Mouse (Mus musculus): ENCODE results near the gene Zfhx3.

DNA sequence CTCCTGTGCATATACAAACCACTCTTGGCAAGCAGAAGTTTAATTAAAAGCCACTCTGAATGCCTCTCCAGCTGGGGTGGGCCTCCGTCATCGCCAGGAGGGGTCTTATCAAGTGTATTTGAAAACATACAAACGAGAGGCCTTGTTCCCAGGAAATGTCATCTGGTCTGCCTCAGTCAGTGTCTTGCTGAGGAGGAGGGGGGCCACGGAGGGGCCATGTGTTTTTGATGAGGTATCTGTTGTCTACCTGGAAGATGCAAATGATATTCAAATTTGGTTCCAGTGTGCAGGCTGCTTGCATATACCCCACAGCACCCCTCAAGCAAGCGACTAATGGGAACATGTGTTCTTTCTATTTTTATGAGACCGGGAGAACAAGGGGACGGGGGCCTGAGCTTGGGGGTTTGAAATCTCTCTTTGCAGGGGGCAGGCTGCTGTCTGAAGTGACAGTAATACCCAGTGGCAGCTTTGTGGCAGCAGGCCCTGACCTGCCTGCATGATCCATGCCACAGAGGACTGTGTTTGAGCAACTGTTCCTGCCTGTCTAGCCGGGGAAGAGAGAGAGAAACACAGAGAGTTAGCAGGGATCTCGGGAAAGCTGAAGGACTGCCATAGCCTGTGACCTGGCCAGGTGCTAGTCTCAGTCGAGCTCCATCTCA, 412.8 kb downstream of the Zfhx3 start:
- no peak for TF ChIP-seq CTCF (IDR thresholded peaks at IDR 0.05; ENCODE audit: low read depth, low read length)
- TF ChIP-seq POLR2A (IDR thresholded peaks at IDR 0.05; ENCODE audit: borderline replicate concordance, low read depth, low read length) = no peak
